ENCODE assay signal across 15 mouse cellular contexts in the genomic region with DNA sequence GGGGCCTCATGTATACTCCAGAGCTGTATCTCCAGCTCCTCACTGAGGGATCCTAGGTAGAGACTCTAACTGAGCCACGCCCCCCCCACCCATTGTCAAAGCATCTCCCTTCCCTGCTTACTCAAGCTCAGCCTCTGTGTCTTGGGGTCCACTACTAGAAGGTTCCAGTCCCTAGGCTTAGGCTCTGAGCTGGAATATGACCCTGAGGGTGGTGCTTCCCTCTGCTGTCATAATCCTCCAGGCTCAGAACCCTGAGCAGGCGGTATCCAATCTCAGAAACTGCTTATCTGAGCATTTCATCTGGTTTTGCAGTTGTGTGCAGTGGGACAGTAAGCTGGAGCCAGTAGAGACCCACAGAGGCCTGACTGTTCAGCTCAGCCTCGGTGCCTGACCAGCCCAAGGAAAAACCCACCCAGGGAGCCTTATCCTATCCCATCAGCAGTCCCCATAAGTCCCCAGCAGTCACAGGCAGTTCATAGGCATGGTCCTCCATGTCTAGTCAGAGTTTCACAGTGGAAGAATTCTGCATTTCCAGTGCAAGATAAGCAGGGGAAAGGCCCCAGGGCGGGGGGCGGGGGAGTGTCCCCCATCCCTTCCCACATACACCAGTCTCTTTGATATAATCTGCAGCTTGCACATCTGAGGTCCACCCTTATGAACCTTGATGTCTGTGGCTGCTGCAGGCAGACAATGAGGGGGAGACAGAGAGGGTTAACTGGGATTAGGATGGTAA. TPM values are rescaled to one million over a fixed set of nuclear protein-coding genes. Genes with fewer than 3 reads are reported as not detected.
DNase-seq lines count a peak whose midpoint lies in the region; ATAC-seq and TF ChIP-seq lines count a peak whose summit lies in the region.
"Had no signal": no experiment of that assay in that cellular context is flagged by ENCODE, and none has a peak within 500 bp of the region (broad histone marks: within the 10 kb centered on the region; RNA-seq: fewer than 3 reads in every experiment).

No protein-coding gene starts in this region.

- WGBS in embryonic facial prominence, embryonic 11.5 days: 80% methylated on average over 5 of the region's 5 CpGs
- 86% methylated on average over 5 of the region's 5 CpGs for WGBS in embryonic facial prominence, embryonic 10.5 days
- 74% methylated on average over 5 of the region's 5 CpGs for WGBS in stomach, postnatal 0 days

- no peaks in the 10 kb centered on the region; the same call in 1 of the 2 replicates for H3K36me3 ChIP-seq in embryonic facial prominence, embryonic 11.5 days (replicated peaks; ENCODE audit: control insufficient read depth, insufficient read depth, low read depth, low read length)
- H3K36me3 ChIP-seq in embryonic facial prominence, embryonic 10.5 days (replicated peaks): peaks cover 93% of the 10 kb centered on the region
- H3K36me3 ChIP-seq in stomach, postnatal 0 days (ENCODE audit: control insufficient read depth, insufficient read depth, low read length): no peaks in the 10 kb centered on the region; the same call in 1 of the 2 replicates

- H3K27ac ChIP-seq in embryonic facial prominence, embryonic 11.5 days (replicated peaks; ENCODE audit: low read depth, low read length): no peak overlapping the region
- no peak overlapping the region for H3K27ac ChIP-seq in embryonic facial prominence, embryonic 10.5 days (replicated peaks)
- 0 out of 2 replicates have a peak overlapping the region, but pooled peaks have one; percentile 5 for H3K27ac ChIP-seq in left cerebral cortex, adult 2 months
- peak overlapping the region; percentile 73 for H3K27ac ChIP-seq in stomach, postnatal 0 days (replicated peaks)
- H3K27ac ChIP-seq: hindbrain, embryonic 10.5 days; macrophage had no signal

- no peak for DNase-seq in embryonic facial prominence, embryonic 11.5 days (ENCODE audit: low spot score)
- no peak for DNase-seq in embryonic facial prominence, embryonic 10.5 days (ENCODE audit: low spot score)
- no peak for DNase-seq in left cerebral cortex, adult 2 months (ENCODE audit: extremely low spot score in 1 of 2, low spot score in 2 of 2)
- no peak for DNase-seq in left cerebral cortex, postnatal 10 days (ENCODE audit: extremely low spot score in 1 of 2, low spot score in 2 of 2)
- DNase-seq in thymus, postnatal 4 days: peak; percentile 36
- no peak for DNase-seq in thymus, postnatal 36 days
- no peak for DNase-seq in stomach, postnatal 0 days (ENCODE audit: low spot score)
- no peak for DNase-seq in frontal cortex, postnatal 10 days (ENCODE audit: low spot score in 2 of 2)
- DNase-seq: adrenal gland, adult 2 months; layer of hippocampus, adult 9-11 months; right cerebral cortex, postnatal 4 days had no signal

- H3K27me3 ChIP-seq in embryonic facial prominence, embryonic 11.5 days (ENCODE audit: control insufficient read depth, insufficient read depth, low read length): no peaks in the 10 kb centered on the region
- no peaks in the 10 kb centered on the region for H3K27me3 ChIP-seq in embryonic facial prominence, embryonic 10.5 days (replicated peaks; ENCODE audit: low read depth, poor library complexity, severe bottlenecking)
- no peaks in the 10 kb centered on the region for H3K27me3 ChIP-seq in stomach, postnatal 0 days (ENCODE audit: control insufficient read depth, insufficient read depth, low read length)
- H3K27me3 ChIP-seq: heart, embryonic 12.5 days had no signal

- no peaks in the 10 kb centered on the region for H3K9me3 ChIP-seq in embryonic facial prominence, embryonic 11.5 days (replicated peaks; ENCODE audit: control insufficient read depth, low read length)
- H3K9me3 ChIP-seq in embryonic facial prominence, embryonic 10.5 days: no peaks in the 10 kb centered on the region
- H3K9me3 ChIP-seq in stomach, postnatal 0 days (ENCODE audit: control insufficient read depth, low read length): no peaks in the 10 kb centered on the region
- H3K9me3 ChIP-seq: heart, embryonic 12.5 days; hindbrain, embryonic 10.5 days had no signal

- no peaks in the 10 kb centered on the region for H3K4me1 ChIP-seq in embryonic facial prominence, embryonic 11.5 days (ENCODE audit: control insufficient read depth, insufficient read depth, low read length)
- H3K4me1 ChIP-seq in embryonic facial prominence, embryonic 10.5 days: peaks cover 6% of the 10 kb centered on the region; the same call in 1 of the 2 replicates
- H3K4me1 ChIP-seq in stomach, postnatal 0 days (replicated peaks; ENCODE audit: control insufficient read depth, insufficient read depth): peaks cover 2% of the 10 kb centered on the region; the same call in 1 of the 2 replicates

- TF ChIP-seq EP300 in stomach, postnatal 0 days (optimal IDR thresholded peaks at IDR 0.05): no peak

- H3K9ac ChIP-seq in embryonic facial prominence, embryonic 11.5 days (replicated peaks; ENCODE audit: low read length): 0 out of 2 replicates have a peak overlapping the region, but pooled peaks have one; percentile 9
- no peak overlapping the region for H3K9ac ChIP-seq in stomach, postnatal 0 days (ENCODE audit: low read length)
- H3K9ac ChIP-seq: heart, embryonic 12.5 days had no signal

- H3K4me2 ChIP-seq in embryonic facial prominence, embryonic 11.5 days (ENCODE audit: low read depth, low read length): no peak overlapping the region
- no peak overlapping the region for H3K4me2 ChIP-seq in stomach, postnatal 0 days (replicated peaks; ENCODE audit: low read depth)
- H3K4me2 ChIP-seq: heart, embryonic 12.5 days had no signal

- intact Hi-C loops in left cerebral cortex, adult 2 months (cut with DNase I): no loop called here
- intact Hi-C loops in left cerebral cortex, postnatal 10 days (cut with DNase I): no loop called here

- H3K4me3 ChIP-seq in embryonic facial prominence, embryonic 11.5 days (ENCODE audit: low read depth, low read length): no peak overlapping the region
- H3K4me3 ChIP-seq in embryonic facial prominence, embryonic 10.5 days: no peak overlapping the region
- no peak overlapping the region for H3K4me3 ChIP-seq in left cerebral cortex, adult 2 months
- H3K4me3 ChIP-seq in stomach, postnatal 0 days (ENCODE audit: low read depth, low read length): no peak overlapping the region
- H3K4me3 ChIP-seq: heart, embryonic 12.5 days; hindbrain, embryonic 10.5 days had no signal

- ATAC-seq in embryonic facial prominence, embryonic 11.5 days (replicated peaks; ENCODE audit: insufficient number of reproducible peaks, low FRiP score, low TSS enrichment, low read depth): no peak
- no peak for ATAC-seq in stomach, postnatal 0 days (ENCODE audit: low FRiP score, low TSS enrichment)

- no peak for TF ChIP-seq CTCF in left cerebral cortex, adult 2 months (IDR thresholded peaks at IDR 0.05)
- TF ChIP-seq CTCF in stomach, postnatal 0 days (IDR thresholded peaks at IDR 0.05; ENCODE audit: low read depth): no peak

RNA-seq across cellular contexts. Expression of a gene that starts 27.8 kb away (rescaled TPM):
- polyA plus RNA-seq in embryonic facial prominence, embryonic 11.5 days (2014; fragmentation: Nextera tagmentation; extraction: Ambion mirVana): 0.07 and 0.11 TPM in 2 replicates
- polyA plus RNA-seq in embryonic facial prominence, embryonic 10.5 days (2016; fragmentation: Nextera tagmentation; extraction: Ambion mirVana): 0.16 and 0.35 TPM in 2 replicates
- under 1 TPM; 0.35 to 0.43 TPM for total RNA-seq in left cerebral cortex, adult 2 months (2021)
- total RNA-seq in left cerebral cortex, postnatal 10 days (2021): under 1 TPM; 0.32 to 0.43 TPM
- 9.2 and 11.6 TPM in 2 replicates for polyA plus RNA-seq in stomach, postnatal 0 days (2015; fragmentation: Nextera tagmentation; extraction: Ambion mirVana)
- total RNA-seq: gastrocnemius, postnatal 4 days had no signal
- polyA plus RNA-seq: macrophage had no signal

Comparison
In these comparisons a context has a peak if more than half of its experiments do, and no peak if none do; other contexts are left out.
1. H3K27ac ChIP-seq: peak in left cerebral cortex, adult 2 months (single experiment) and stomach, postnatal 0 days (single experiment); none in embryonic facial prominence, embryonic 11.5 days (single experiment) and embryonic facial prominence, embryonic 10.5 days (single experiment).